Mouse (Mus musculus): ENCODE measurements around the gene Sv2a.

DNA sequence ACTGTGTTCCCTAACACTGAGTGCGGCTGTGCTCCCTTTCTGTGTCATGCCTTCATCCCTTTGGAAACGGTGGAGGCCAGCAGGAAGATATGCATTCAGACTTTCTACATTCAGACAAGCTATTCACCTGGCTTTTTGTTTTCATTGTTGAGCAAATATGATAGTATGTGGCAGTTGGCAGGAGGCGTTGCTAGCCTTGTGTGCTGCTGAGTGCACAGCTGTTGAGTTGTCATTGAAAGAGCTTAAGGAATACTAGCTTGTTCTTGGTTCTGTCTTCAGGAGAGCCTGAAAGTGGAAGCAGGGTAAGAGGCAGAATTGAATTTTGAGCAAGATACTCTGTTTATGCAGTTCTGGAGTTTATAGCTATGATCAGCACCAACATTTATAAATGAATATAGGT, 48.5 kb upstream of the Sv2a start:
- no peak for TF ChIP-seq CTCF (IDR thresholded peaks at IDR 0.05; ENCODE audit: borderline replicate concordance, extremely low read depth, insufficient read depth, insufficient read length)
- TF ChIP-seq POLR2A (IDR thresholded peaks at IDR 0.05; ENCODE audit: borderline replicate concordance, extremely low read depth, insufficient read depth, insufficient read length, poor library complexity, severe bottlenecking), result no peak

All from brain, embryonic 14.5 days (tissue).